Mouse (Mus musculus) heart, postnatal 0 days (tissue): ENCODE results near the gene Rab19.

Source experiments
- CTCF ChIP-seq: IDR thresholded peaks from 2 replicates; pipeline ENCODE4 v1.5.1; 2016; ENCODE audit warnings: antibody characterized with exemption, control low read depth, low read depth
- EP300 ChIP-seq: IDR thresholded peaks from 2 replicates; pipeline ENCODE4 v1.6.1; 2016; ENCODE audit warnings: antibody characterized with exemption, low read depth

DNA sequence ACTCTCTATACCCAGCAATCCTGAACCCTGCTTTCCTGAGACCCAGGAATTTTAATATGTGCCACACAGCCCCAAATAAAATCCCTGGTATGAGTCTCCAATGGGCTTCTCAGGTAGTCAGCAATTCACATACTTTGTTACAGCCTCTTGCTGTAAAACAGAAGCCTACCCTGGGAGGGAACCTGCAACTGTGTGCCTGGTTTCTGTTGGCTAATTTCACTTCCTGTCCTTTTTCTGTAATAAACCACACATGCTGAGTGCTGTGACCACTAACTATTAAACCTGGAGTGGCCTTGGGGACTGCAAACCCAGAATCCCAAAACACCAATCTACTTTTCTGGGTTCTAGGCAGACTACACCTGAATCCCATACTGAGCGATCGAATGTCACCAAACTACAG lies 18.3 kb upstream of the Rab19 start:
- no peak for TF ChIP-seq EP300
- TF ChIP-seq CTCF = no peak
